ENCODE assay signal across 8 mouse cellular contexts in genomic region chrX:73228606-73229214, GRCm38 (mm10). TPM values are rescaled to one million over a fixed set of nuclear protein-coding genes. Genes with fewer than 3 reads are reported as not detected.
DNase-seq lines count a peak whose midpoint lies in the region; ATAC-seq and TF ChIP-seq lines count a peak whose summit lies in the region.

No protein-coding gene starts in this region.

- no peaks in the 10 kb centered on the region for H3K36me3 ChIP-seq in embryonic facial prominence, embryonic 15.5 days
- no peaks in the 10 kb centered on the region for H3K36me3 ChIP-seq in heart, embryonic 12.5 days
- no peaks in the 10 kb centered on the region for H3K36me3 ChIP-seq in neural tube, embryonic 14.5 days (ENCODE audit: control insufficient read depth, insufficient read depth, low read length)
- H3K36me3 ChIP-seq in testis, adult 2 months (ENCODE audit: control insufficient read depth, insufficient read depth, low read length): no peaks in the 10 kb centered on the region

- no peaks in the 10 kb centered on the region for H3K4me1 ChIP-seq in embryonic facial prominence, embryonic 15.5 days
- H3K4me1 ChIP-seq in heart, embryonic 12.5 days (replicated peaks): no peaks in the 10 kb centered on the region
- H3K4me1 ChIP-seq in lung, adult 2 months (ENCODE audit: control insufficient read depth, insufficient read depth, low read length): no peaks in the 10 kb centered on the region
- no peaks in the 10 kb centered on the region for H3K4me1 ChIP-seq in neural tube, embryonic 14.5 days (ENCODE audit: control insufficient read depth, insufficient read depth, low read length)
- H3K4me1 ChIP-seq in testis, adult 2 months (ENCODE audit: control insufficient read depth, insufficient read depth, low read length): no peaks in the 10 kb centered on the region; the same call in 1 of the 2 replicates

- no peak for TF ChIP-seq POLR2A in lung, adult 2 months (IDR thresholded peaks at IDR 0.05; ENCODE audit: borderline replicate concordance, extremely low read depth, low read depth, low read length)
- TF ChIP-seq POLR2A in testis, adult 2 months (IDR thresholded peaks at IDR 0.05; ENCODE audit: control insufficient read depth, low read depth, low read length): no peak; the same call in 1 of the 2 replicates

- 19% methylated on average over 51 of the region's 51 CpGs for WGBS in embryonic facial prominence, embryonic 15.5 days
- 11% methylated on average over 51 of the region's 51 CpGs for WGBS in heart, embryonic 12.5 days
- WGBS in lung, adult 2 months: 23% methylated on average over 51 of the region's 51 CpGs
- 23% methylated on average over 35 of the region's 51 CpGs for WGBS in neural tube, embryonic 14.5 days

- H3K4me2 ChIP-seq in embryonic facial prominence, embryonic 15.5 days (replicated peaks): peak overlapping the region; percentile 80
- H3K4me2 ChIP-seq in heart, embryonic 12.5 days: peak overlapping the region; percentile 75
- H3K4me2 ChIP-seq in neural tube, embryonic 14.5 days (ENCODE audit: low read depth, low read length): peak overlapping the region; percentile 55

- 0 out of 2 replicates have a peak, but pooled peaks cover 6% of the 10 kb centered on the region for H3K27me3 ChIP-seq in embryonic facial prominence, embryonic 15.5 days
- peaks cover 15% of the 10 kb centered on the region; the same call in 1 of the 2 replicates for H3K27me3 ChIP-seq in heart, embryonic 12.5 days (replicated peaks)
- peaks cover 3% of the 10 kb centered on the region; the same call in 1 of the 2 replicates for H3K27me3 ChIP-seq in neural tube, embryonic 14.5 days (ENCODE audit: control insufficient read depth, insufficient read depth, low read length)
- no peaks in the 10 kb centered on the region for H3K27me3 ChIP-seq in testis, adult 2 months (ENCODE audit: control insufficient read depth, insufficient read depth, low read length)

- H3K4me3 ChIP-seq in embryonic facial prominence, embryonic 15.5 days (replicated peaks): peak overlapping the region; percentile 59
- H3K4me3 ChIP-seq in heart, embryonic 12.5 days: peak overlapping the region; percentile 74
- peak overlapping the region; percentile 93 for H3K4me3 ChIP-seq in lung, adult 2 months (replicated peaks; ENCODE audit: extremely low read depth, low read depth, low read length)
- peak overlapping the region; percentile 63 for H3K4me3 ChIP-seq in neural tube, embryonic 14.5 days (ENCODE audit: low read depth, low read length)
- peak overlapping the region; percentile 95 for H3K4me3 ChIP-seq in testis, adult 2 months (ENCODE audit: control insufficient read depth, low read depth, low read length)

- peak; percentile 64 for DNase-seq in 416B (ENCODE audit: low read depth)
- peak; percentile 54 for DNase-seq in adrenal gland, postnatal 25 days
- DNase-seq in kidney, postnatal 14 days: peak; percentile 59
- peak; percentile 56 for DNase-seq in lung, adult 2 months

- ATAC-seq in embryonic facial prominence, embryonic 15.5 days (ENCODE audit: insufficient number of reproducible peaks, low FRiP score, low TSS enrichment, low read depth): peak; percentile 74
- ATAC-seq in heart, embryonic 12.5 days (ENCODE audit: insufficient number of reproducible peaks, low FRiP score): peak; percentile 57; the same call in 1 of the 2 replicates
- ATAC-seq in neural tube, embryonic 14.5 days (ENCODE audit: low read depth): peak; percentile 76

- H3K9me3 ChIP-seq in embryonic facial prominence, embryonic 15.5 days (replicated peaks): no peaks in the 10 kb centered on the region
- H3K9me3 ChIP-seq in heart, embryonic 12.5 days (replicated peaks): no peaks in the 10 kb centered on the region
- H3K9me3 ChIP-seq in neural tube, embryonic 14.5 days (ENCODE audit: control insufficient read depth, low read length): no peaks in the 10 kb centered on the region

- peak overlapping the region; percentile 87 for H3K27ac ChIP-seq in embryonic facial prominence, embryonic 15.5 days (replicated peaks)
- H3K27ac ChIP-seq in heart, embryonic 12.5 days (ENCODE audit: poor library complexity, severe bottlenecking): peak overlapping the region; percentile 90
- peak overlapping the region; percentile 91 for H3K27ac ChIP-seq in neural tube, embryonic 14.5 days (ENCODE audit: low read depth, low read length)
- peak overlapping the region; percentile 89 for H3K27ac ChIP-seq in testis, adult 2 months (ENCODE audit: control insufficient read depth, insufficient read depth, low read depth, low read length)

- TF ChIP-seq CTCF in lung, adult 2 months (IDR thresholded peaks at IDR 0.05; ENCODE audit: insufficient read depth, low read length): no peak
- no peak for TF ChIP-seq CTCF in testis, adult 2 months (IDR thresholded peaks at IDR 0.05; ENCODE audit: control insufficient read depth, insufficient read depth, insufficient replicate concordance, low read depth, low read length)

- H3K9ac ChIP-seq in embryonic facial prominence, embryonic 15.5 days: peak overlapping the region; percentile 42
- H3K9ac ChIP-seq in heart, embryonic 12.5 days: peak overlapping the region; percentile 79
- peak overlapping the region; percentile 77 for H3K9ac ChIP-seq in neural tube, embryonic 14.5 days (replicated peaks; ENCODE audit: low read depth, low read length)

RNA-seq across cellular contexts. Expression of gene F8a, which starts 0.6 kb away (rescaled TPM):
- total RNA-seq in adrenal gland, postnatal 25 days (2021): 9.4 and 11.7 TPM in 2 replicates
- 13.3 and 14.6 TPM in 2 replicates for polyA plus RNA-seq in embryonic facial prominence, embryonic 15.5 days (2015; fragmentation: Nextera tagmentation; extraction: Ambion mirVana)
- polyA plus RNA-seq in heart, embryonic 12.5 days (2016; fragmentation: Nextera tagmentation; extraction: Ambion mirVana): 10.9 and 11.1 TPM in 2 replicates
- polyA plus RNA-seq in lung, adult 2 months (2012; rRNA removed): 11.7 and 15.1 TPM in 2 replicates
- polyA plus RNA-seq in neural tube, embryonic 14.5 days (2014; fragmentation: Nextera tagmentation; extraction: Ambion mirVana): 32.0 and 34.1 TPM in 2 replicates
- polyA plus RNA-seq in testis, adult 2 months (2012; rRNA removed): 3.6 and 3.8 TPM in 2 replicates

RNA-seq across cellular contexts. Expression of gene Xlr4c, which starts 14.2 kb away (rescaled TPM):
- total RNA-seq in adrenal gland, postnatal 25 days (2021): not detected in 2 replicates
- 0.58 and 0.75 TPM in 2 replicates for polyA plus RNA-seq in embryonic facial prominence, embryonic 15.5 days (2015; fragmentation: Nextera tagmentation; extraction: Ambion mirVana)
- polyA plus RNA-seq in heart, embryonic 12.5 days (2016; fragmentation: Nextera tagmentation; extraction: Ambion mirVana): 0.36 TPM in 2 replicates
- 0.08 and 0.79 TPM in 2 replicates for polyA plus RNA-seq in lung, adult 2 months (2012; rRNA removed)
- polyA plus RNA-seq in neural tube, embryonic 14.5 days (2014; fragmentation: Nextera tagmentation; extraction: Ambion mirVana): not detected in 2 replicates
- polyA plus RNA-seq in testis, adult 2 months (2012; rRNA removed): 0.97 and 2.3 TPM in 2 replicates

RNA-seq across cellular contexts. Expression of gene Xlr4b, which starts 14.6 kb away (rescaled TPM):
- total RNA-seq in adrenal gland, postnatal 25 days (2021): not detected in 2 replicates
- 0.70 and 1.0 TPM in 2 replicates for polyA plus RNA-seq in embryonic facial prominence, embryonic 15.5 days (2015; fragmentation: Nextera tagmentation; extraction: Ambion mirVana)
- polyA plus RNA-seq in heart, embryonic 12.5 days (2016; fragmentation: Nextera tagmentation; extraction: Ambion mirVana): 0.96 and 1.2 TPM in 2 replicates
- 0.27 and 0.80 TPM in 2 replicates for polyA plus RNA-seq in lung, adult 2 months (2012; rRNA removed)
- 0.55 TPM in 1 of 2 replicates, not detected in the other for polyA plus RNA-seq in neural tube, embryonic 14.5 days (2014; fragmentation: Nextera tagmentation; extraction: Ambion mirVana)
- polyA plus RNA-seq in testis, adult 2 months (2012; rRNA removed): 0.85 and 1.4 TPM in 2 replicates

RNA-seq across cellular contexts. Expression of gene Xlr3c, which starts 36.5 kb away (rescaled TPM):
- 0.21 TPM in 1 of 2 replicates, not detected in the other for total RNA-seq in adrenal gland, postnatal 25 days (2021)
- polyA plus RNA-seq in embryonic facial prominence, embryonic 15.5 days (2015; fragmentation: Nextera tagmentation; extraction: Ambion mirVana): not detected in 2 replicates
- not detected in 2 replicates for polyA plus RNA-seq in heart, embryonic 12.5 days (2016; fragmentation: Nextera tagmentation; extraction: Ambion mirVana)
- not detected in 2 replicates for polyA plus RNA-seq in lung, adult 2 months (2012; rRNA removed)
- polyA plus RNA-seq in neural tube, embryonic 14.5 days (2014; fragmentation: Nextera tagmentation; extraction: Ambion mirVana): 0.73 TPM in 1 of 2 replicates, not detected in the other
- 0.51 and 1.0 TPM in 2 replicates for polyA plus RNA-seq in testis, adult 2 months (2012; rRNA removed)

RNA-seq across cellular contexts. Expression of gene Xlr3b, which starts 36.7 kb away (rescaled TPM):
- 4.1 and 5.9 TPM in 2 replicates for total RNA-seq in adrenal gland, postnatal 25 days (2021)
- 7.8 and 11.0 TPM in 2 replicates for polyA plus RNA-seq in embryonic facial prominence, embryonic 15.5 days (2015; fragmentation: Nextera tagmentation; extraction: Ambion mirVana)
- polyA plus RNA-seq in heart, embryonic 12.5 days (2016; fragmentation: Nextera tagmentation; extraction: Ambion mirVana): 7.3 and 7.6 TPM in 2 replicates
- polyA plus RNA-seq in lung, adult 2 months (2012; rRNA removed): 0.54 and 2.7 TPM in 2 replicates
- polyA plus RNA-seq in neural tube, embryonic 14.5 days (2014; fragmentation: Nextera tagmentation; extraction: Ambion mirVana): 13.9 and 14.5 TPM in 2 replicates
- 0.76 and 0.90 TPM in 2 replicates for polyA plus RNA-seq in testis, adult 2 months (2012; rRNA removed)

Comparison
In these comparisons a context has a peak if more than half of its experiments do, and no peak if none do; other contexts are left out.
1. Peak in every context shown above with its lines: DNase-seq, ATAC-seq, H3K4me3 ChIP-seq and H3K27ac ChIP-seq.